Mouse (Mus musculus) mesoderm, embryonic 11.5 days (tissue): ENCODE results near the gene 4931406C07Rik.
"Not testable (repeated sequence)": the region's sequence is repeated elsewhere in the genome, so short reads cannot be mapped to it uniquely, and the experiment has no call there.

ENCODE experiments used
- DNase-seq: peaks from one replicate; pipeline ENCODE4 v3.0.0-alpha.2; 2012; ENCODE audit warnings: low read depth, low spot score

The 4931406C07Rik gene

GRCm38 (mm10) chr9:15306398-15307119, at the start of gene 4931406C07Rik:
Gene 4931406C07Rik (minus strand): TSS chr9:15306448.
- DNase-seq, result no peak

- DNase-seq, result peak; percentile 15
These were observed 43.7 kb upstream of the 4931406C07Rik start for GRCm38 (mm10) chr9:15349925-15350324.

- DNase-seq, result no peak
These were observed 31.5 kb upstream of the 4931406C07Rik start for GRCm38 (mm10) chr9:15337776-15338175.

GRCm38 (mm10) chr9:15318170-15318742, 12.0 kb upstream of the 4931406C07Rik start:
- DNase-seq, result no peak

- no peak for DNase-seq
These were observed 11.2 kb upstream of the 4931406C07Rik start for GRCm38 (mm10) chr9:15317223-15318169.

- DNase-seq, result not testable (repeated sequence)
These were observed 10.0 kb upstream of the 4931406C07Rik start for GRCm38 (mm10) chr9:15316296-15316695.

GRCm38 (mm10) chr9:15314619-15315018, 8.4 kb upstream of the 4931406C07Rik start:
- DNase-seq, result no peak

GRCm38 (mm10) chr9:15313633-15314032, 7.4 kb upstream of the 4931406C07Rik start:
- no peak for DNase-seq

- no peak for DNase-seq
These were observed 5.9 kb upstream of the 4931406C07Rik start for GRCm38 (mm10) chr9:15312054-15312735.

- no peak for DNase-seq
These were observed 3.9 kb upstream of the 4931406C07Rik start for GRCm38 (mm10) chr9:15310179-15310578.

- DNase-seq, result no peak
These were observed 3.2 kb upstream of the 4931406C07Rik start for GRCm38 (mm10) chr9:15309425-15309824.

- no peak for DNase-seq
These were observed 2.0 kb upstream of the 4931406C07Rik start for GRCm38 (mm10) chr9:15308254-15308653.

- no peak for DNase-seq
These were observed 1.0 kb upstream of the 4931406C07Rik start for GRCm38 (mm10) chr9:15307257-15307656.

GRCm38 (mm10) chr9:15305503-15306397, 498 bp downstream of the 4931406C07Rik start, which contains the start of gene Taf1d:
Gene Taf1d (plus strand): TSS chr9:15306214.
- peak; percentile 96 for DNase-seq

GRCm38 (mm10) chr9:15302881-15303280, 3.4 kb downstream of the 4931406C07Rik start:
- DNase-seq, result no peak

- not testable (repeated sequence) for DNase-seq
These were observed 4.2 kb downstream of the 4931406C07Rik start for GRCm38 (mm10) chr9:15302006-15302405.

- DNase-seq, result no peak
These were observed 4.8 kb downstream of the 4931406C07Rik start for GRCm38 (mm10) chr9:15301399-15301798.

- DNase-seq, result no peak
These were observed 6.2 kb downstream of the 4931406C07Rik start for GRCm38 (mm10) chr9:15300056-15300455.

- no peak for DNase-seq
These were observed 7.8 kb downstream of the 4931406C07Rik start for GRCm38 (mm10) chr9:15298451-15298850.

GRCm38 (mm10) chr9:15297112-15297511, 9.1 kb downstream of the 4931406C07Rik start:
- no peak for DNase-seq
